Mouse (Mus musculus) liver, adult 2 months (tissue): Measurements from ENCODE around the gene Pgap2. TPM values are rescaled to one million over a fixed set of nuclear protein-coding genes. Genes with fewer than 3 reads are reported as not detected.

Experiments used
- DNase-seq: peaks from one replicate; pipeline ENCODE4 v3.0.0-alpha.2; 2011; ENCODE audit warnings: low read depth, low spot score; ENCODE audit errors: extremely low read depth
- H3K27ac ChIP-seq: fragments of 200-500 bp; replicated peaks from 2 replicates; pipeline ENCODE4 v1.5.1; 2012; ENCODE audit warnings: low read depth, mild to moderate bottlenecking, control low read depth, inconsistent platforms, low read length; ENCODE audit not compliant: insufficient read depth
- H3K27me3 ChIP-seq: fragments of 200-500 bp; 2 replicates; pipeline ENCODE4 v1.6.1; 2012; ENCODE audit warnings: mild to moderate bottlenecking, moderate library complexity, low read length, inconsistent platforms; ENCODE audit not compliant: control insufficient read depth, insufficient read depth
- H3K36me3 ChIP-seq: fragments of 200-500 bp; 2 replicates; pipeline ENCODE4 v1.6.1; 2012; ENCODE audit warnings: low read length, inconsistent platforms; ENCODE audit not compliant: control insufficient read depth, insufficient read depth
- H3K4me1 ChIP-seq: fragments of 200-500 bp; 2 replicates; pipeline ENCODE4 v1.6.1; 2011; ENCODE audit warnings: low read length; ENCODE audit not compliant: control insufficient read depth, insufficient read depth
- H3K4me3 ChIP-seq: fragments of 200-500 bp; 2 replicates; pipeline ENCODE4 v1.5.1; 2011; ENCODE audit warnings: low read depth, mild to moderate bottlenecking, control low read depth, low read length, moderate library complexity; ENCODE audit not compliant: insufficient read depth
- H3K79me2 ChIP-seq: fragments of 200-500 bp; 2 replicates; pipeline ENCODE4 v1.6.1; 2012; ENCODE audit warnings: inconsistent platforms, mild to moderate bottlenecking, low read length, moderate library complexity; ENCODE audit not compliant: control insufficient read depth, insufficient read depth
- H3K9ac ChIP-seq: fragments of 200-500 bp; 2 replicates; pipeline ENCODE4 v1.6.1; 2012; ENCODE audit warnings: low read depth, mild to moderate bottlenecking, control low read depth, inconsistent platforms, low read length
- CTCF ChIP-seq: fragments of 200-500 bp; IDR thresholded peaks from 2 replicates; pipeline ENCODE4 v1.5.1; 2011; ENCODE audit warnings: low read depth, low read length, control low read depth
- POLR2A ChIP-seq: fragments of 200-500 bp; IDR thresholded peaks from 2 replicates; pipeline ENCODE4 v1.6.1; 2011; ENCODE audit warnings: low read length, control low read depth; ENCODE audit not compliant: insufficient read depth; ENCODE audit errors: extremely low read depth
- WGBS: fragments of 180-500 bp; shearing (Covaris S2); methylation state at CpG from one replicate; pipeline ENCODE4 v1.1.7; 2018; 5-methylcytosine and 5-hydroxymethylcytosine counted together
- polyA plus RNA-seq: library from polyadenylated mRNA; depleted of rRNA; stranded (reverse); fragments of >200 nt; gene quantifications from 2 replicates; pipeline ENCODE4 v1.2.3, GENCODE M21; 2012
- total RNA-seq: library from RNA; depleted of rRNA; stranded (reverse); fragments of >200 nt; gene quantifications from 2 replicates; pipeline ENCODE4 v1.2.3, GENCODE M21; 2014

Pgap2 gene
- total and polyA plus RNA-seq, 2 experiments: 27.8 to 89.6 TPM

- no peak for TF ChIP-seq CTCF
- TF ChIP-seq POLR2A: no peak
- Histone ChIP-seq H3K9ac (no peak overlapping the region), H3K4me3 (no peak overlapping the region; the same call in 1 of the 2 replicates), H3K27ac (no peak overlapping the region), H3K36me3 (peaks cover 4% of the 10 kb centered on the region; the same call in 1 of the 2 replicates), H3K79me2 (no peaks in the 10 kb centered on the region), H3K27me3 (no peaks in the 10 kb centered on the region), H3K4me1 (peaks cover 2% of the 10 kb centered on the region; the same call in 1 of the 2 replicates)
- DNase-seq: no peak
- 54% methylated on average over 1 of the region's 1 CpGs for WGBS
Observed at GRCm38 (mm10) chr7:102221899-102222298, 11.9 kb downstream of the Pgap2 start.

DNA sequence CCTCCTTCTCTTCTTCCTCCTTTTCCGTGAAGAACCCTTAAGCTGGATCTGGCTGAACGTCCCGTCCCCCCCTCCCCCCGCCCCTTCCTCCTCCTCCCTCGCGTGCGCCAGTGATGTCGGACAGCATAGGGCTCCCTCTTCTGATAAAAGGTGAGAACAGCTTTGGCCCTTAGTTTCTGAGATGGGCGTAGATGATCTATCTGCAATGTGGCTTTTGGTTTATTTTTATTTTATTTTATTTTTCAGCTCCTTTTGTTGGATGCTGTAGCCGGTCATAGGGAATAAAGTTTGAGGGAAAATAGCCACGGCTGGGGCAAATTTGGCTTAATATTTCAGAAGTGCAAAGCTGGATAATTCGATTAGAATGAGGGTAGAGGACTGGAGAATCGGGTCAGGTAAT lies 12.3 kb downstream of the Pgap2 start:
- H3K27ac ChIP-seq: peak overlapping the region; percentile 30
- H3K4me3 ChIP-seq: peak overlapping the region; percentile 91
- TF ChIP-seq POLR2A (no peak), CTCF (peak; percentile 58)
- H3K79me2 ChIP-seq: no peaks in the 10 kb centered on the region
- peak; percentile 39 for DNase-seq
- peaks cover 4% of the 10 kb centered on the region; the same call in 1 of the 2 replicates for H3K36me3 ChIP-seq
- H3K27me3 ChIP-seq: no peaks in the 10 kb centered on the region
- WGBS: under 1% methylated on average over 7 of the region's 13 CpGs
- H3K4me1 ChIP-seq: peaks cover 2% of the 10 kb centered on the region; the same call in 1 of the 2 replicates
- peak overlapping the region; percentile 82 for H3K9ac ChIP-seq

GRCm38 (mm10) chr7:102222830-102223556 lies 13.0 kb downstream of the Pgap2 start:
- peak overlapping the region; percentile 91 for H3K4me3 ChIP-seq
- H3K9ac ChIP-seq: peak overlapping the region; percentile 82
- 1% methylated on average over 31 of the region's 31 CpGs for WGBS
- peaks cover 2% of the 10 kb centered on the region; the same call in 1 of the 2 replicates for H3K4me1 ChIP-seq
- peak overlapping the region; percentile 41 for H3K27ac ChIP-seq
- TF ChIP-seq POLR2A (no peak), CTCF (no peak)
- H3K27me3 ChIP-seq: no peaks in the 10 kb centered on the region
- peak; percentile 48 for DNase-seq
- H3K36me3 ChIP-seq: peaks cover 5% of the 10 kb centered on the region; the same call in 1 of the 2 replicates
- H3K79me2 ChIP-seq: no peaks in the 10 kb centered on the region

GRCm38 (mm10) chr7:102223883-102224738 lies 14.1 kb downstream of the Pgap2 start:
- H3K4me3 ChIP-seq: no peak overlapping the region
- no peaks in the 10 kb centered on the region for H3K79me2 ChIP-seq
- no peak overlapping the region for H3K9ac ChIP-seq
- H3K4me1 ChIP-seq: peaks cover 2% of the 10 kb centered on the region; the same call in 1 of the 2 replicates
- no peaks in the 10 kb centered on the region for H3K27me3 ChIP-seq
- TF ChIP-seq POLR2A: no peak
- no peak for TF ChIP-seq CTCF
- H3K36me3 ChIP-seq: peaks cover 5% of the 10 kb centered on the region; the same call in 1 of the 2 replicates
- WGBS: 52% methylated on average over 5 of the region's 5 CpGs
- DNase-seq: peak; percentile 62
- H3K27ac ChIP-seq: no peak overlapping the region

GRCm38 (mm10) chr7:102226051-102226450 lies 16.0 kb downstream of the Pgap2 start:
- peaks cover 2% of the 10 kb centered on the region; the same call in 1 of the 2 replicates for H3K4me1 ChIP-seq
- no peak for TF ChIP-seq CTCF
- no peak for TF ChIP-seq POLR2A
- H3K36me3 ChIP-seq: peaks cover 5% of the 10 kb centered on the region; the same call in 1 of the 2 replicates
- 83% methylated on average over 6 of the region's 6 CpGs for WGBS
- H3K4me3 ChIP-seq: no peak overlapping the region
- no peak overlapping the region for H3K9ac ChIP-seq
- H3K79me2 ChIP-seq: no peaks in the 10 kb centered on the region
- no peak overlapping the region for H3K27ac ChIP-seq
- no peak for DNase-seq
- no peaks in the 10 kb centered on the region for H3K27me3 ChIP-seq
